Mouse (Mus musculus) left cerebral cortex, adult 11 months (tissue): Measurements from ENCODE around the gene Dnajc15.

Source experiments
- DNase-seq: peaks from one replicate; pipeline ENCODE4 v3.0.0; 2022; ENCODE audit warnings: low spot score

The Dnajc15 gene

DNA sequence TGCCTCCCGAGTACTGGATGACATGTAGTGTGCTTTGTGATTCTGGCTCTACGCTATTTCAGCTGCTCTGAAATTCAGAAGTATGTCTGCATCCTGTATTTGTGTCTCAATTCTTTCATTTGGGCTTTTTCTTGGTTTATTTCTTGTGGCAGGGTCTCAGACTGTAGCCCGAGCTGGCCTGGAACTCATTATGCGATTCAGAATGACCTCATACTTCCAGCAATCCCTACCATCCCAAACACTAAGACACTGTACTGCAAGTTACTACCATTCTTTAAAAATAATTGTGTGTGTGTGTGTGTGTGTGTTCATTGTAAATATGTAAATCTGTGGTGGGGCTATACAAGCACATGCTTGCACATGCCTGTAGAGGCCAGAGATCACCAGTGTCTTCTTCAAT is 78.4 kb downstream of the Dnajc15 start:
- no peak for DNase-seq

DNA sequence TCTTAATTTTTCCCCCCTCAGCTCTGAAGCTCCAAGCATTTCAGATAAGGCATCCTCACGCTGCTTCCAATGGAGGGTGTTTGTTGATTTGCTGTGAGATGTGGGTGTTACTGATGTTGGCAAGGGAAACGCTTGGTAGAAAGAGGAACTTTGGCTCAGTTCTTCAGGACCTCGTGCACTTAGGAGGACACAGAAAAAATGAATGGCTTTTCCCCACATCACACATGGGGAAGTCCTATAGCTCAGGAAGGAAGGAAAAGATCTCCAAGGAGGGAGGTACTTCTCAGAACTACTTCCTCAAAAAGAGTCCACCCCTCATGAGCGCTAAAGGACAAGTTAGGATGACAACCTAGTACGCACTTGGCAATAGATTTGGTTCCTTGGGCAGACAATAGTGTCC is 79.7 kb downstream of the Dnajc15 start:
- no peak for DNase-seq

DNA sequence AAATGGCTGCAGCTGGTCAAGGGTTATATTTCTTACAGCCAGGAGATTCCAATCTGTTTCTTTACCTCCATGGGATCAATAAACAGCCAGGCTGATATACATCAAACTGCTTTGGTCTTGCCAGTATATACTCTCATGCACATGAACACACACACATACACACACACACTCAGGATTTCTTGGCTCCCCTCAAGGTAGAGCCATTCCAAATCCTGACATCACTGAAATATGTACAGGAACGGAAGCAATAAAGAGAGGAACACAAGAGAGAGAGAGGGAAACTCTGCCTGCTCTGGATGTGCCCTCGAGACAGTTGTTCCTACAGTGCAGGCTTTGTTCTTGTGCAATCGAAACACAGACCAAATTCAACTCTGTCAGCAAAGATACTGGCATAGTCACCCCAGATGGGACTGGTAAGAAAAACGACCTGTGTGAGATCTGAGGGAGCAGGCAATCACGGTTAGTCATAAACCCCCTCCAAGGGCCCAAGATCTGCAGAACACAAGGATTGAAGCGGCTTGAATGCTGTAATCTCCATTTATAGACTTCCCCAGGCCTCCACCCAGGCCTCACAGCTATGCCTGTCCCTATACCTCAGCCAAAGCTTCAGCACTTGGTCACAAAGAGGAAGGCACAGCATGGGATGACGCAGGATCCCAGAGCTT is 80.5 kb downstream of the Dnajc15 start:
- DNase-seq: no peak

DNA sequence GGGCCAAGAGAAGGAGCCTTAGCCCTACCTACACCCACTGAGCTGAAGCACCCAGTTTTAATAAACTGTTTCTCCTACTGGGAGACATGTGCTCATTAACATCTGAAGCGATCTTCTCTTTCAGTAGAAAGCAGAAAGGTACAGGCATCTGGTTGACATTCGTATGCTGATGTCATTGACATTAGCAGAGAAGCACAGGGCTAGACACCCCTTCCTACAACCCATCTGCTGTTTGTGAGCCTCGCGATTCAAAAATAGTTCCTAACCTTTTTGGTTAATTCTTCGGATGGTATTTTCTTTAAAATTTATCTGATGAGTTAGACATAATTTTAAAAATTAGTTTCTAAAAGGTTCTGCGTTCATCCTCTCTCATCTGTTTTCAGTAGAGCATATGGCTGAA is 81.9 kb downstream of the Dnajc15 start:
- no peak for DNase-seq

DNA sequence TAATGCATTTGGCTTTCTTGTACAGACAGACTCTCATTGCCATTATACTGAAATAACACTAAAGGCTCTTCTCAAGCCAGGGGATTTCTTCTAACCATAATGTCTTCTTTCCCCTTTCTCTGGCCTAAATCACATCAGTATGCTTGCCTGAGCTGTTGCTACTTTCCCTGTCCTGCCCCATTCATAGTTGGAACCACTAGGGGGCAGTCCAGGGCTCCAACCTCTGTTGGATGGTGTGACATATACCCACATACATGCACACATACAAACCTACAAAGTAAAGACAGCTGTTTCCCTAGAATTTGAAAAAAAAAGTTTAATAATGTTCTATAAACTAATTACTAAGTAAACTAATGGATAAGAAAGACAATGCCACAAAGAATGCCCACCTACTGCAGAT is 91.7 kb downstream of the Dnajc15 start:
- DNase-seq: no peak

DNA sequence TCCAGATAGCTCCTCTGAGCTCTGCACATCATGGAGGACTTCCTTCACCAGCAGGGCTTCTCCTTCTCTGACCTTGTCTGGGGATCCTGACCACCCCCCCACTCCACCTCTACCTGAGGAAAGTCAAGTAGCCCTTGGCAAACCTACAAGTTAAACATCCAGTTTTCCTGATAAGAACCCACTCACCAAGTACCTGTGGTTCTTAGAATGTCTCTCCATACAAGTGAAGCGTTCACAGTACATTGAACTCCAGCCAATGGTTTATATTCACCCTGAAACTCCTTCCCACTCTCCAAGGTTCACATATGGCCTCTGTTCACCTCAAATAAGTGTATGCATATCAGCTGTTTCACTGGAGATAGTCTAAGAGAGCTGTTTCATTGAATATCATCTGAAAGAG is 97.6 kb downstream of the Dnajc15 start:
- no peak for DNase-seq

DNA sequence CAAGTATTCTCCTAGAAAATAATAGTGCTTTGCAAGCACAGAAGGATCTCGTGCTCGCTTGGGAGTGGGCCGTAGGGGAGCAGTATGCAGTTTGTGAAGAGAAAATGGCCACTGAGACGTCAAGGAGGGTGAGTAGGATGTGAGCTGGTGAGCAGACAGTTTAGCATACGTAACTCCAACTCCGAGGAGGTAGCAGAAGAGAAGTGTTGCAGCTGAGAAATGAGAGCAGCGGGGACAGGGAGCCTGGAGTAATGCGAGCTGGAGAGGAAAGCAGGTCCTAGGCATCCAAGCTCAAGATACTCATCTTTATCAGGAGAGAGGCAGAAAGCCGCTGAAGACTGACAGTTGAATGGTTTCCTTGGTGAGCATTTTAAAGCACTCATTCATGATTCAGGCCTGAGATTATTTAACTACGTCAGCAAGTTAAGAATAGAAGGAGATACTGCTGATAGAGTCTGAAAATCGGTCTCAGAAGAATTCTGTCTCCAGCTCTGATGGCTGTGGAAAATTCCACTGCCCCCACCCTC is 98.9 kb downstream of the Dnajc15 start:
- peak; percentile 5 for DNase-seq

DNA sequence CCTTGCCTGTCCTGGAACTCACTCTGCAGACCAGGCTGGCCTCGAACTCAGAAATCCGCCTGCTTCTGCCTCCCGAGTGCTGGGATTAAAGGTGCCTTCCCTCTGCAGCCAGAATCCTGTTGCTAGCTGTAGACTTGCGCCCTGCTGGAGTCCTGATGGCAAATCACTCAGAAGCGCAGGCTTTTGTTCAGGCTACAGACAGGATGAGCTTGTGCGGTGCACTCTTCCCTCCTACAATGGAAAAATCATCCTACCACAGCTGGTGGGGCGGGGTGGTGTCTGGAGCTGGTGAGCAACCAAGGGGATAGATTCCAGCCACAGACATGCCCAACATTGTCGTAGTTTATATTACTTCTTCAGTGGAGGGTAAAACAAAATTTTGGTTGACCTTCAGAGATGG is 101.6 kb downstream of the Dnajc15 start:
- no peak for DNase-seq

DNA sequence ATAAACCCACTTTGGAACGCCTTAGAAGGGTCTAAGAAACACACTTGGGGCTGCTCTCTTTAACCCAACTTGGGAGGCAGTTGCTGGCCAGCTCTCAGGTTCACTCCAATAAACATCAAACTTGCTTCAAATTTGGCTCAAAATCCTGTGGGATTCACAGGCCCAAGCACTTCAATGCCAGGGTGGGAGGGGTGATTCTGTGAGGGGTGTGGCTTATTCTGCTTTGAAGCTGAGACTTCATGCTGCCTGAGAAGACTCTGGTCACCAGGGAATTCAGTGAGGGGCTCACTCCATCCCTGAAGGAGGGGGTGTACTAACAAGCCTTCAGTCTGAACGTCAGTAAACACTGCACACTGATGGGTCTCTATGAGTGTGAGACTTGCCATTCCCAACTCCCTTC is 103.3 kb downstream of the Dnajc15 start:
- DNase-seq: no peak
